Mouse (Mus musculus): ENCODE results near the gene Med13l. TPM values are rescaled to one million over a fixed set of nuclear protein-coding genes. Genes with fewer than 3 reads are reported as not detected.

The Med13l gene
- polyA plus RNA-seq, 1 experiment from 2014 or later = 5.9 TPM

GRCm38 (mm10) chr5:118757396-118758301 lies 197.2 kb downstream of the Med13l start:
- Histone ChIP-seq H3K4me3 (ENCODE audit: low read depth, low read length) (no peak overlapping the region), H3K4me1 (ENCODE audit: insufficient read depth) (no peaks in the 10 kb centered on the region), H3K4me2 (ENCODE audit: low read depth, low read length) (no peak overlapping the region), H3K36me3 (replicated peaks; ENCODE audit: insufficient read depth, low read length) (peaks cover 98% of the 10 kb centered on the region), H3K27me3 (ENCODE audit: insufficient read depth, low read length) (no peaks in the 10 kb centered on the region), H3K27ac (ENCODE audit: low read depth) (no peak overlapping the region), H3K9me3 (ENCODE audit: low read length) (no peaks in the 10 kb centered on the region), H3K9ac (replicated peaks) (no peak overlapping the region)
- WGBS (ENCODE audit: insufficient replicate concordance) = 86% methylated on average over 17 of the region's 17 CpGs
- TF ChIP-seq CTCF (IDR thresholded peaks at IDR 0.05; ENCODE audit: low read depth) (no peak), EP300 (IDR thresholded peaks at IDR 0.05; ENCODE audit: low read depth) (no peak)
- no peak for DNase-seq
- no peak for ATAC-seq

DNA sequence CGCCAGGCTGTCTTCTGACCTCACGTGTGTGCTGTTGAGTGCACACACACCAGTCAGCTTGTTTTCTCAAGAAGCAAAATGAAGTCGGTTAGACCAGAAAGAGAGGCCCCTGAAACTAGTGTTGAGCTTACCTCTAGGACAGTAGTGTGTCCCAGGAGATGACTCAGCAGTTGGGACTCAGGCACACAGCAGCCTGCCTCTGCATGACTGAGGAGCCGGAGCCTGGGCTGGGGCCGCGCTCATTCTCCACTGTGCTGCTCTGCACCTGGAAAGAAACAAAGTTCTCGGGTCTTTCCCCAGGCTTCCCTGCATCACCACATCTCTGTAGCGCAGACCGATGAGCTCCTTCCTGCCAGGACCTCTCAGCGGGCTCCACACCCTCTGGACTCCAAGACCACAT lies 200.5 kb downstream of the Med13l start:
- Histone ChIP-seq H3K9ac (replicated peaks) (no peak overlapping the region), H3K4me1 (ENCODE audit: insufficient read depth) (no peaks in the 10 kb centered on the region), H3K4me3 (ENCODE audit: low read depth, low read length) (no peak overlapping the region), H3K4me2 (ENCODE audit: low read depth, low read length) (no peak overlapping the region), H3K27ac (ENCODE audit: low read depth) (no peak overlapping the region), H3K27me3 (ENCODE audit: insufficient read depth, low read length) (no peaks in the 10 kb centered on the region), H3K9me3 (ENCODE audit: low read length) (no peaks in the 10 kb centered on the region), H3K36me3 (replicated peaks; ENCODE audit: insufficient read depth, low read length) (peaks cover 82% of the 10 kb centered on the region)
- DNase-seq = no peak
- TF ChIP-seq EP300 (IDR thresholded peaks at IDR 0.05; ENCODE audit: low read depth) (no peak), CTCF (IDR thresholded peaks at IDR 0.05; ENCODE audit: low read depth) (no peak)
- no peak for ATAC-seq
- WGBS (ENCODE audit: insufficient replicate concordance) = 86% methylated on average over 10 of the region's 10 CpGs

- no peak for TF ChIP-seq EP300 (IDR thresholded peaks at IDR 0.05; ENCODE audit: low read depth)
- ATAC-seq (no peak), DNase-seq (no peak)
- Histone ChIP-seq H3K4me3 (ENCODE audit: low read depth, low read length) (no peak overlapping the region), H3K27ac (ENCODE audit: low read depth) (no peak overlapping the region), H3K4me2 (ENCODE audit: low read depth, low read length) (no peak overlapping the region), H3K9ac (replicated peaks) (no peak overlapping the region), H3K4me1 (ENCODE audit: insufficient read depth) (no peaks in the 10 kb centered on the region), H3K36me3 (replicated peaks; ENCODE audit: insufficient read depth, low read length) (peaks cover 66% of the 10 kb centered on the region), H3K9me3 (ENCODE audit: low read length) (no peaks in the 10 kb centered on the region), H3K27me3 (ENCODE audit: insufficient read depth, low read length) (no peaks in the 10 kb centered on the region)
- WGBS (ENCODE audit: insufficient replicate concordance) = 91% methylated on average over 18 of the region's 18 CpGs
These were observed 202.2 kb downstream of the Med13l start for GRCm38 (mm10) chr5:118762499-118763185.

DNA sequence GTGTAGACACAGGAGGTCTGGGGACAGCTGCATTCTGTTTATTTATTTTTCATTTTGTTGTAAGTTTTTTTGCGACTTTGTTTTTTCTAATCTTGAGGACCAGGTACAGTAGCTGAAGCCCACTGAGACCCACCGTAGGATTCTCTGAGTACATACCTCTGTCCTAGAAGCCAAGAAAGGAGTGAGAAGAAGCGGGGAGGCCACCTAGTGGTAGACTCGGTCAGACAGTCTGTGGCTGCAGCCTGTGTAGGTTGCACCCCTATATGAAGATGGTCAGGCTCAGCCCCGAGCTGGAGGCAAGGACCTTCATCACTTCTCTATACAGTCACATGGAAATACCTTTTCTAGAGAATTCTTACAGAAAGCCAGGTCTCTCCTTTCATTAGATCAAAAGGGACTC lies 202.9 kb downstream of the Med13l start:
- WGBS (ENCODE audit: insufficient replicate concordance) = 76% methylated on average over 5 of the region's 5 CpGs
- ATAC-seq (no peak), DNase-seq (no peak)
- Histone ChIP-seq H3K27me3 (ENCODE audit: insufficient read depth, low read length) (no peaks in the 10 kb centered on the region), H3K4me1 (ENCODE audit: insufficient read depth) (no peaks in the 10 kb centered on the region), H3K27ac (ENCODE audit: low read depth) (no peak overlapping the region), H3K9me3 (ENCODE audit: low read length) (no peaks in the 10 kb centered on the region), H3K4me2 (ENCODE audit: low read depth, low read length) (no peak overlapping the region), H3K4me3 (ENCODE audit: low read depth, low read length) (no peak overlapping the region), H3K9ac (replicated peaks) (no peak overlapping the region), H3K36me3 (replicated peaks; ENCODE audit: insufficient read depth, low read length) (peaks cover 59% of the 10 kb centered on the region)
- TF ChIP-seq CTCF (IDR thresholded peaks at IDR 0.05; ENCODE audit: low read depth) = peak; percentile 51
- no peak for TF ChIP-seq EP300 (IDR thresholded peaks at IDR 0.05; ENCODE audit: low read depth)

DNA sequence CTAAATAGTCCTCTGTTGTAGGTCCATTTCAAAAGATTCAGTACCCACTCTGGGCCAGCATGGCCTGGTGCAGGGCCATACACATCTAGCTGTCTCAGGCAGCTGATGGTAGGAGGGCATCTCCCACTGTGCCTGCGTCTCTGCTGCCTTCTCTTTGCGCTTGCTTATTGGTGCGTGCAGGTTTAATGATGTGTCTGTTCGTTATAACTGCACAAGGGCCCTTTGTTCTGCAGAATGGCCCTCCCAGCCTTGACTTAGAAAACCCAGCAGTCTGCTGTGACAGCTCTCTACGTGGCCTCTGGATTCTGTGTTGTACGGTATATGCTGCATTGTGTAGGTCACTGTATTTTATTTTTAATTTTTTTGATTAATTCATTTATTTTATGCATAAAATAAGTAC lies 208.7 kb downstream of the Med13l start:
- WGBS (ENCODE audit: insufficient replicate concordance) = 85% methylated on average over 6 of the region's 6 CpGs
- H3K36me3 ChIP-seq (replicated peaks; ENCODE audit: insufficient read depth, low read length) = 0 out of 2 replicates have a peak, but pooled peaks cover 3% of the 10 kb centered on the region
- no peak overlapping the region for H3K4me3 ChIP-seq (ENCODE audit: low read depth, low read length)
- ATAC-seq (no peak), DNase-seq (no peak)
- TF ChIP-seq CTCF (IDR thresholded peaks at IDR 0.05; ENCODE audit: low read depth) (no peak), EP300 (IDR thresholded peaks at IDR 0.05; ENCODE audit: low read depth) (no peak)
- no peaks in the 10 kb centered on the region for H3K9me3 ChIP-seq (ENCODE audit: low read length)
- no peaks in the 10 kb centered on the region for H3K27me3 ChIP-seq (ENCODE audit: insufficient read depth, low read length)
- H3K4me1 ChIP-seq (ENCODE audit: insufficient read depth) = no peaks in the 10 kb centered on the region
- no peak overlapping the region for H3K4me2 ChIP-seq (ENCODE audit: low read depth, low read length)
- no peak overlapping the region for H3K27ac ChIP-seq (ENCODE audit: low read depth)
- no peak overlapping the region for H3K9ac ChIP-seq (replicated peaks)

DNA sequence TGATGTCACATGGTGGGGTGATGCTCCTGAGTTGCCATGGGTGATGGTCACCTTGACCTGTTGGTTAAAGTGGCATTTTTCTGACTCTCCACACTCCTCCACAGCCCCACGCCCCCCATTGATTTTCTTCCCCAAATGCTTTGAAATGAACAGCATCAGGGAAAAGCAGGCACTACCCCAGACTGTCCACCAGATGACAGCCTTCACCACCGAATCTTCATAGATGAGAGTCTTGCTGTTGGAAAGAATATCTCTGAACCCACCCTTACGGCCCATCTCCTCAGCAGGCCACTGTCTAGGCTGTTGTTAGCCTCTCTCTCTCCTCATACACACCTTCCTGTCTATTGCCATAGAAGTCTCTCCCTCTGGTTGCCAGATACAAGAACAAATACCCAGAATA lies 213.4 kb downstream of the Med13l start:
- Histone ChIP-seq H3K36me3 (replicated peaks; ENCODE audit: insufficient read depth, low read length) (no peaks in the 10 kb centered on the region), H3K4me2 (ENCODE audit: low read depth, low read length) (no peak overlapping the region), H3K9ac (replicated peaks) (no peak overlapping the region), H3K27me3 (ENCODE audit: insufficient read depth, low read length) (no peaks in the 10 kb centered on the region), H3K9me3 (ENCODE audit: low read length) (no peaks in the 10 kb centered on the region), H3K4me3 (ENCODE audit: low read depth, low read length) (no peak overlapping the region), H3K4me1 (ENCODE audit: insufficient read depth) (no peaks in the 10 kb centered on the region), H3K27ac (ENCODE audit: low read depth) (no peak overlapping the region)
- WGBS (ENCODE audit: insufficient replicate concordance) = 33% methylated on average over 3 of the region's 3 CpGs
- TF ChIP-seq EP300 (IDR thresholded peaks at IDR 0.05; ENCODE audit: low read depth) = no peak
- peak; percentile 67 for TF ChIP-seq CTCF (IDR thresholded peaks at IDR 0.05; ENCODE audit: low read depth)
- DNase-seq = no peak
- no peak for ATAC-seq
